Mouse (Mus musculus) cortical plate, adult 2 months (tissue): Measurements from ENCODE around the gene Atl3.

Experiments used
- CTCF ChIP-seq: fragments of 200-500 bp; IDR thresholded peaks from 2 replicates; pipeline ENCODE4 v1.5.1; 2011; ENCODE audit warnings: mild to moderate bottlenecking, control low read depth, low read length; ENCODE audit not compliant: insufficient read depth; ENCODE audit errors: extremely low read depth
- POLR2A ChIP-seq: fragments of 200-500 bp; IDR thresholded peaks from 2 replicates; pipeline ENCODE4 v1.6.1; 2011; ENCODE audit warnings: mild to moderate bottlenecking, low read length, control low read depth; ENCODE audit not compliant: insufficient read depth; ENCODE audit errors: extremely low read depth

DNA sequence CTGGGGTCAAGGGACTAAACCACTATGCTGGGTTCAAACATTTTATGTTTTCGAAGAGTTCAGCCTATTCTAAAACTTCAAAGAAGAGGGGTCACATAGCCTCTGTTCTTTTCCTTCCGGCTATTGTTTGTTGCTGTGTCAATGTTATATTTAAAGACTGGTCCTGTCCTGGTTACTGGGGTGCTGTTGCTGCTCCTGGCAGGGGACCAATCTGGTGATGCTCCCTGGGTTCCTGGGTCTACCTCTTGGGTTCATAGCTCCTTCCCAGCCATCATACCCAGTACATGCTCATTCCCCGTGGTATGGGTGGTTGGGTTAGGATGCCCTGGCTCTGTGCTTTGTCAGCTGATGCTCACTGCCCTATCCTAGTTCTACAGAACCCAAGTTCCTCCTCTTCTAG, 83.9 kb downstream of the Atl3 start:
- no peak for TF ChIP-seq CTCF
- TF ChIP-seq POLR2A: no peak
